Mouse (Mus musculus) Patski (cell line): Measurements from ENCODE around the gene Prrg4. TPM values are rescaled to one million over a fixed set of nuclear protein-coding genes. Genes with fewer than 3 reads are reported as not detected.

Experiments used
- ATAC-seq: fragments of 100-300 bp; one replicate; pipeline ENCODE4 v1.8.0; 2021
- CTCF ChIA-PET: fragments of 350-600 bp; sonication (Branson Sonifier 250); formaldehyde crosslinking; loops from one replicate; lab custom pipeline; 2022; ENCODE audit warnings: inconsistent platforms; lab: Charles Lee
- POLR2A ChIA-PET: fragments of 350-600 bp; sonication (Branson Sonifier 250); formaldehyde crosslinking; loops from one replicate; lab custom pipeline; 2022; ENCODE audit warnings: antibody characterized with exemption, inconsistent platforms; lab: Charles Lee
- DNase-seq: peaks from one replicate; pipeline ENCODE4 v3.0.0-alpha.2; 2011; ENCODE audit warnings: low read depth, low spot score
- H3K27me3 ChIP-seq: fragments of 371-371 bp; one replicate; pipeline ENCODE4 v1.5.1; 2021
- CTCF ChIP-seq: fragments of 100-300 bp; IDR thresholded peaks from one replicate; pipeline ENCODE4 v1.5.1; 2021
- in situ Hi-C: fragments of 300-500 bp; cut with MboI; formaldehyde crosslinking; loops from 3 replicates; pipeline ENCODE4 v1.11.1; 2018; ENCODE audit warnings: low pct_unique_long_range_greater_than_20kb, mixed read lengths
- polyA plus RNA-seq: library from polyadenylated mRNA; unstranded; gene quantifications from one replicate; pipeline ENCODE4 v1.2.3, GENCODE M21; 2021

Gene Prrg4
- polyA plus RNA-seq, 1 experiment from 2014 or later = 6.5 TPM

DNA sequence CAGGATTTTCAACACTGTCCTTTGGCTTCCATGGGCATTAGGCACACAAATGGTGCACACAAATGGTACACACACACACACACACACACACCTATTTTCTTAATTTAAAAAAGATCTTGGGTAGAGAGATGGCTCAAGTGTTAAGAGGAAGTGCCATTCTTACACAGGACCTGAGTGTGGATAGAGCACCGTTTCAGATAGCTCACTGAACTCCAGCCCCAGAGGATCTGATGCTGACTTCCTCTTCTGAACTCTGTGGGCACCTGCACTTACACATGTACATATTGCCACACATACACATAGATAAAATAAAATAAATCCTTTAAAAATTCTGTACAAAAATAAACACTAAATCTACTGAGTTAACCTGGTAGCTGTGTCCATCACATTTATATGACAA, 44.2 kb downstream of the Prrg4 start:
- POLR2A ChIA-PET = no interaction called here
- DNase-seq = no peak

More for the DNA sequence above, 44.2 kb downstream of the Prrg4 start:
- no peak for ATAC-seq
- no peak for TF ChIP-seq CTCF
- H3K27me3 ChIP-seq = no peaks in the 10 kb centered on the region
- CTCF ChIA-PET = interaction anchor here (1.1 kb wide), 1 partner anchor 11 kb away, joined by 3 read pairs; no protein-coding TSS in a partner anchor
- in situ Hi-C loops = no loop called here

Other genes with a start within 250 kb of the Prrg4 start
- gene Tcp11l1, start 137.7 kb downstream of the Prrg4 start, polyA plus RNA-seq = 26.0 TPM
- gene Pin1rt1, start 133.5 kb downstream of the Prrg4 start, polyA plus RNA-seq = 0.06 TPM
- gene Depdc7, start 107.0 kb downstream of the Prrg4 start, polyA plus RNA-seq = 19.8 TPM
- gene Qser1, start 33.1 kb downstream of the Prrg4 start, polyA plus RNA-seq = 20.2 TPM
- gene Ccdc73, start 17.9 kb upstream of the Prrg4 start, polyA plus RNA-seq = 4.8 TPM
- gene Eif3m, start 167.2 kb upstream of the Prrg4 start, polyA plus RNA-seq = 235 TPM
- gene Gm11060, start 242.1 kb upstream of the Prrg4 start, polyA plus RNA-seq = not detected